Mouse (Mus musculus): ENCODE data around the gene Hsf2bp. TPM values are rescaled to one million over a fixed set of nuclear protein-coding genes. Genes with fewer than 3 reads are reported as not detected.

Hsf2bp gene
- polyA plus RNA-seq, 1 experiment, result not detected

DNA sequence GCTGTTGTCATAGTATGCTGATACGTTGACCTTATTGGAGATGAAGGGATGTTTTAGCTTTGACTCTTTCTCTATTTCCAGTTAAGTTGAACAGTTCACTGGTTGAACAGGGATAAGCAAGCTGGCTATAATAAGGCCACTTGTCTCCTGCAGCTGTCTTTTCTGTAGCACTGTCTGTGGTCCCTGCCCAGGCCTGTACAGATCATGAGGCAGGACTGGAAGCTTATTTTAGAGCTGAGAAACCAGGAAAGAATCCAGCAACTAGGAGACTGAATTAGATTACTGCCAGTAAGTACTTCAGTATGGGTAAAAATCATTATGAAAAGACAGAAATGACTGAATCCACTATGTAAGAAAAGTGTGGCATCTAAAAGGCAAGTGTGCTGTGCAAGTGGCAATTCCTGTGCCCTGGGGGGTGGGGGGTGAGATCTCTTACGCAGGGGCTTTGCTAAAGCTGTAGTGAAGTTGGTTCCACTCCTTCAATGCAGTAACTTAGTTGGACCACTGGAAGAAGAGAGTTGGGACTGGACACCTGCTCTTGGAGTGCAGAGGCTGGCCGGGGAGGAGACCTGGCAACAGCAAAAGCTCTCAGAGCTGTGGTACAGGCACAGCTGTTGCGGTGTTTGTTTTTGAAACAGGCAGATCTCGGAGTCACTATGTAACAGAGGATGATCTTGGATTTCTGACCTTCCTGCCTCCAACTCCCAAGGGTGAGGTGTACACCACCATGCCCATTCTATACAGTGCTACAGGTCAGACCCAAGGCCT is 17.8 kb downstream of the Hsf2bp start:
- Histone ChIP-seq H3K4me3 (ENCODE audit: insufficient read depth, low read depth, low read length) (no peak overlapping the region), H3K27ac (replicated peaks; ENCODE audit: low read depth, low read length) (no peak overlapping the region; the same call in 1 of the 2 replicates)

DNA sequence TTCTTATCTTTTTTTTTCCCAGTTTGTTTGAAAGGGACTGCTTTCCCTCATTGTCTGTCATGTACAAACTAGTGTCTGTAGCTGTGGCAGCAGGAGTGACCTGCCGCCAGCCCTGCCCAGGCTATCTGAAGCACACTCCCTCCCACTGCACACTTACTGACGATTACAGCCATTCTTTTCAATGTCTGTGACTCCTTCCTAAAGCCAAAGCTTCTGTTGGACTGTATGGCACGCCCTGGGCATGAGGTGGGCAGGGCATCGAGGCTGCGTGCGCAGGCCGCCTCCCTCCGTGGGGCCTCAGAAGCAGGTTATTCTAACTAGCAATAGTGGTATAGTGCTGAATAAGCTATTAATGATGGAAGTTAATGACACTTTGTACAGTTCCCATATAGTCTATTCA is 19.7 kb downstream of the Hsf2bp start:
- Histone ChIP-seq H3K4me3 (ENCODE audit: insufficient read depth, low read depth, low read length) (no peak overlapping the region), H3K27ac (replicated peaks; ENCODE audit: low read depth, low read length) (no peak overlapping the region), H3K4me1 (ENCODE audit: control insufficient read depth, insufficient read depth, insufficient read length, low read length) (no peaks in the 10 kb centered on the region)

More for the DNA sequence above, 17.8 kb downstream of the Hsf2bp start:
- H3K4me1 ChIP-seq (ENCODE audit: control insufficient read depth, insufficient read depth, insufficient read length, low read length), result no peaks in the 10 kb centered on the region

DNA sequence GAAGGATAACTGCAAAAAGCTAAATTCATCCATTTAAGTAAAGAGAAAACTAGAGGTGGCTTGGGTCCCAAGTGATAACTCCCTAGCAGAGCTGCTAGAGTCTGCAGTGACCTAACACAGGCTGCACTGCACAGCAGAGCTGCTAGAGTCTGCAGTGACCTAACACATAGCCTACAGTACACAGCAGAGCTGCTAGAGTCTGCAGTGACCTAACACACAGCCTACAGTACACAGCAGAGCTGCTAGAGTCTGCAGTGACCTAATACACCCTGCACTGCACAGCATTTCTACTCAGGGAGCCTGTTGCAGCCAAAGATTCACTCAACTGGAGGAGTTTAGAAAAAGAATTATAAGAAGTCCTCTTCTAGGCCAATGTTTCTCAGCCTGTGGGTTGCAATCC is 22.5 kb downstream of the Hsf2bp start:
- H3K4me1 ChIP-seq (ENCODE audit: control insufficient read depth, insufficient read depth, insufficient read length, low read length), result no peaks in the 10 kb centered on the region
- no peak overlapping the region for H3K4me3 ChIP-seq (ENCODE audit: insufficient read depth, low read depth, low read length)
- H3K27ac ChIP-seq (replicated peaks; ENCODE audit: low read depth, low read length), result no peak overlapping the region

- no peaks in the 10 kb centered on the region for H3K4me1 ChIP-seq (ENCODE audit: control insufficient read depth, insufficient read depth, insufficient read length, low read length)
- H3K4me3 ChIP-seq (ENCODE audit: insufficient read depth, low read depth, low read length), result no peak overlapping the region
- no peak overlapping the region for H3K27ac ChIP-seq (replicated peaks; ENCODE audit: low read depth, low read length)
Measured at GRCm38 (mm10) chr17:32012254-32012653, 23.9 kb downstream of the Hsf2bp start.

DNA sequence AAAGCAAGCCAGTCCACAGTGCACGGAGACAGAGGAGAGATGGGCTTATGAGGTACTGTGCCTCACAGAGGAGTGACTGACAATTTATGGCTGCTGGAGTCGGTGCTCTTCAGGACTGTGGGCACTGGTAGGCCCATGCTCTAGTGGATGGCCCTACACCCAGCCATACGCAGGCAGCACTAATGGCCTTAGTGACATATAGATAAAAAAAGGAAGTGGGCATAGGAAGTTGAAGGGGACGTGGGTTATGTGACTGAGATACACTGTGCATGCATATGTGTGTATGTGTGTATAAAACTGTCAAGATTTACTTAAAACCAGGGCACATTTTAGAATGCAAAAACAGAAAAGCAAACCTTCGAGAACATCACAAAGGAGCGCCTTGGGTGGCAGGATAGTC is 24.5 kb downstream of the Hsf2bp start:
- H3K4me3 ChIP-seq (ENCODE audit: insufficient read depth, low read depth, low read length), result no peak overlapping the region
- no peak overlapping the region for H3K27ac ChIP-seq (replicated peaks; ENCODE audit: low read depth, low read length)
- H3K4me1 ChIP-seq (ENCODE audit: control insufficient read depth, insufficient read depth, insufficient read length, low read length), result 0 out of 2 replicates have a peak, but pooled peaks cover 4% of the 10 kb centered on the region

DNA sequence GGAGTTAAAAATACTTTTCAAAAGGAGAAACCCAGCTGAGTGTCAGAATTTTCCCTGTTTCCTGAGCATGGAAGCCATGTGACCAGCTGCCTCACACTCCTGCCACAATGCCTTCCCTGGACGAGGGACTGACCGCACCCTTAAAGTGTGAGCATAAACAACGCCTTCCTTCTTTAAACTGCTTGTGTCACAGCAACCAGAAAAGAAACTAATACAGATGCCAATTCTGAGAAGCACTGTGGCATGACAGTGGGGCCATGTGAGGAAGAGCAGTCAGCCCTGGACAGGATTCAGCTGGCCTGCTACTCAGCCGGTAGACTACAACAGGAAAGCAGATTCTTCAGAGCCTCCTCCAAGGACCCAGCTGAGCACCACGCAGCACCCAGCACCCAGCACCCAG is 29.3 kb downstream of the Hsf2bp start:
- H3K4me3 ChIP-seq (ENCODE audit: insufficient read depth, low read depth, low read length), result no peak overlapping the region
- 0 out of 2 replicates have a peak, but pooled peaks cover 4% of the 10 kb centered on the region for H3K4me1 ChIP-seq (ENCODE audit: control insufficient read depth, insufficient read depth, insufficient read length, low read length)
- peak overlapping the region; percentile 47 for H3K27ac ChIP-seq (replicated peaks; ENCODE audit: low read depth, low read length)

DNA sequence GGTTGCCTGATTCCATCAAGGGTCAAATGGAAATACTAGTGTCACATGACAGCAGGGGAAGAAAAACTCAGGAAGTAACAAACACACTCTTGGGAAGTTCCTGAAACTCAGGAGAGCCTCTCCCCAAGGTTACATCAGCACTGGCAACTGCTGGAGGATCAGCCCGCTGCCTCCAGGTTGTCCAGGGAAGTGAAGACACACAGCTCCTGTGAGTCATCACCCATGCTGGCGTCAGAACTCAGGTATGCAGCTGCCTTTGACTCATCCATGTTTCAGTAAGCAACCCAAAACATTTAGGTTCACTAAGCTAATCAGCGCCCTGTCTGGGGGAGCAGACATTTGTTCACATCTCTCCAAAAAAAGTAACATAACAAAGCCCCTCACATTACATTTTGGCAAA is 32.9 kb downstream of the Hsf2bp start:
- no peak overlapping the region for H3K4me3 ChIP-seq (ENCODE audit: insufficient read depth, low read depth, low read length)

DNA sequence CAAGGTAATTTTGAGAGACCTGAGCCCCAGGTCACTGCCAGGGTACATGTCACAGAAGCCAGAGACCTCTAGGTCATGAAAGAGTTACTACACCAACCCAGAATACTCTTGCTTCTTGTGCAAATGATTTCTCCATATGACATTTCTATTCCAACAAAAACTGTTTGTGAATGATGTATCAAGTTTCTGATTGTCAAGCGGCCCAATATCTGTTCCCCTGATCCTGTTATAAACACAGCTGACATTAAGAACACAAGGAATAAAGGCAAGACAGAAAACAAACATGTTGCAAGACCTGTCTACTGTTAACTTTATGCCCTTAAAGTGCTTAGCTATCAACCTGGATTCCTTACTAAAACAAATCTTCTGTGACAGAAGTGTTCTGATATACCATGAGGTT is 37.8 kb downstream of the Hsf2bp start:
- Histone ChIP-seq H3K4me3 (ENCODE audit: insufficient read depth, low read depth, low read length) (no peak overlapping the region), H3K27ac (replicated peaks; ENCODE audit: low read depth, low read length) (no peak overlapping the region), H3K4me1 (ENCODE audit: control insufficient read depth, insufficient read depth, insufficient read length, low read length) (no peaks in the 10 kb centered on the region)

More for the DNA sequence above, 32.9 kb downstream of the Hsf2bp start:
- H3K4me1 ChIP-seq (ENCODE audit: control insufficient read depth, insufficient read depth, insufficient read length, low read length), result 0 out of 2 replicates have a peak, but pooled peaks cover 4% of the 10 kb centered on the region
- H3K27ac ChIP-seq (replicated peaks; ENCODE audit: low read depth, low read length), result no peak overlapping the region

DNA sequence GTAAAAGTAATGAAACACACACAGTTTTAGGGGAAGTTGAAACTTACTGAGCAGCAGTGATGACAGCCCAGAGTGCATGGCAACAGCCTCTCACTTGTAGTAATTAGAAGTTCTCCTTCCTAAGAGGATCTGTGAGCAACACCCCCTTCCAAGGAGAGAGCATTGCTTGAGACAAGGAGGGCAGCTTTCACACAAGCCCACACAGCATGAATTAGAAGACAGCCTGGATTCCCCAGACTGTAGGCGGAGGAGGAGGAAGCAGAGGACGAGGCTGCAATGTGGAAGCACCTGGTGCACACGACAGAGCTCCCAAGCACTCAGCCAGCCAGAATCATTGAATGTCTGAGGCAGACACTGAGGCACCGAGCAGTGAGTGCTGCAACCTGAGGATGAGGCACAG is 39.8 kb downstream of the Hsf2bp start:
- Histone ChIP-seq H3K4me3 (ENCODE audit: insufficient read depth, low read depth, low read length) (no peak overlapping the region), H3K27ac (replicated peaks; ENCODE audit: low read depth, low read length) (no peak overlapping the region), H3K4me1 (ENCODE audit: control insufficient read depth, insufficient read depth, insufficient read length, low read length) (no peaks in the 10 kb centered on the region)

DNA sequence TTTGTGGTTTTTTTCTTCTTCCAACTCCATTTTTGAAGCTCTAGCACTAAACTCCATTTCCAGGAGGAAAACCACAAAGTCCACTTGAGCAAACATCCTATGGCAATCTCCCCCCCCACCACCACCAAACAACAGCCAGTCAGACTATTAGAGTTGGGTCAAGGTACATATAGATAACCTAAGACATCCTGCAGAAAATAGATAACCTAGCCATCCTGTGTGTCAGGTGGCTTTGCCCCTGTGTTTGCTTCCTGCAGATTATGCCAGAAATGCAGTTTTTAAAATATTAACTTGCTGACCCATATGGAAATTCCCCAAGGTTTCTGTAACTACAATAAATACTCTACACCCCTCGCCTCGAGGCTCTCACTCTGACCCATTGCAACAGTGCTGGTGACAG is 40.4 kb downstream of the Hsf2bp start:
- no peaks in the 10 kb centered on the region for H3K4me1 ChIP-seq (ENCODE audit: control insufficient read depth, insufficient read depth, insufficient read length, low read length)
- H3K27ac ChIP-seq (replicated peaks; ENCODE audit: low read depth, low read length), result no peak overlapping the region
- no peak overlapping the region for H3K4me3 ChIP-seq (ENCODE audit: insufficient read depth, low read depth, low read length)

DNA sequence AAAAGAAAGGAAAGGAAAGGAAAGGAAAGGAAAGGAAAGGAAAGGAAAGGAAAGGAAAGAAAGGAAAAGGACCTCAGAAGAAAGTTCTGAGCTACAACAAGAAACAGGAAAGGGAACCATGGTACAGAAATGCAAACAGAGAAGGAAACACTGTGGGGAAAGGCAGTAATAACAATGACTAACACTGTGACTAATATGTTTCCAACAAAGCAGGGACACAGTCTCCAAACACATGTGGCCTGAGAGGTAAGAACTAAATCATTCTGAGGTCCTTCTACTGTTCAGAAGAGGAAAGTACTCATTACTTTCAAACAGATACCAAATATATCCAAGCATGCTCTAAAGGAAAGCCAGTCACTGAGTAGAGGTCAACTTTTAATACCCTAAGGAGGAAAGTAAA is 42.0 kb downstream of the Hsf2bp start:
- Histone ChIP-seq H3K27ac (replicated peaks; ENCODE audit: low read depth, low read length) (no peak overlapping the region), H3K4me1 (ENCODE audit: control insufficient read depth, insufficient read depth, insufficient read length, low read length) (no peaks in the 10 kb centered on the region), H3K4me3 (ENCODE audit: insufficient read depth, low read depth, low read length) (no peak overlapping the region)

DNA sequence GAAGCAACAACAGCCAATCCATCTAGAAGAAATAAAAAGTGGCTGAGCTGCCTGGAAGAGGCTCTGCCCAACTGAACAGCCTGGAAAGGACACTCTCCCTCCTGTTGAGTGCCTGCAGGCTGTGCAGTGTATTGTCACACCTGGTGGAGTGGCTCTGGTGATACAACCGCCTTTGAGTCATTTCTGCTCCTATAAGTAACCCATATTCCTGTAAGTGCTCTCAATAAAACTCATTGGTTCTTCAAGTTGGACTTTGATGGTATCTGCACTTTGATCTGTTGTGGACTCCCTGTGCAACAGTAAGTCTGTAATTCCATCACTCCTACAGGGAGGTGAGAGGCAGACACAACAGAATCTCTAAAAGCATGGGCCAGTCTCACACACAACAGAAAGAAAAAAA is 42.8 kb downstream of the Hsf2bp start:
- no peak overlapping the region for H3K27ac ChIP-seq (replicated peaks; ENCODE audit: low read depth, low read length)
- H3K4me3 ChIP-seq (ENCODE audit: insufficient read depth, low read depth, low read length), result no peak overlapping the region
- H3K4me1 ChIP-seq (ENCODE audit: control insufficient read depth, insufficient read depth, insufficient read length, low read length), result no peaks in the 10 kb centered on the region

DNA sequence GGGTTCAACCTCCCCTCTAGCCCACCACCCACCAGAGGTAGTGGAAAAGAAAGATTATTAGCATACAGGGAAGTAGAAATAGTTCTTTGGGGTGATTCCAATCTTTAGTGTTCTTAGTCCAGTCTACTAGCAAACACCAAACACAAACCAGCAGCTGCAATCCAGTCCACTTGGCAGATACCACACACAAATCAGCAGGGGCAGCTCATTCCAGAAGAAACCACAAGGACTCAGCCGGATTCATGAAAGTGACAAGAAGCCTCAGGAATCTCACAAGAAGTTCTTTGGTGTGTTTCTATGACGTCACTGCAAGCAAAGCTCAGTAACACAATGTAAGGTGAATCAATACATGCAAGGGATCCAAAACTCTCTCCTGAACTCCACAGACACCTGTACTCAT is 44.1 kb downstream of the Hsf2bp start:
- H3K4me1 ChIP-seq (ENCODE audit: control insufficient read depth, insufficient read depth, insufficient read length, low read length), result no peaks in the 10 kb centered on the region
- no peak overlapping the region for H3K27ac ChIP-seq (replicated peaks; ENCODE audit: low read depth, low read length)

GRCm38 (mm10) chr17:31989035-31989434 is 47.1 kb downstream of the Hsf2bp start:
- no peaks in the 10 kb centered on the region for H3K4me1 ChIP-seq (ENCODE audit: control insufficient read depth, insufficient read depth, insufficient read length, low read length)
- H3K4me3 ChIP-seq (ENCODE audit: insufficient read depth, low read depth, low read length), result no peak overlapping the region
- H3K27ac ChIP-seq (replicated peaks; ENCODE audit: low read depth, low read length), result no peak overlapping the region

More for the DNA sequence above, 44.1 kb downstream of the Hsf2bp start:
- no peak overlapping the region for H3K4me3 ChIP-seq (ENCODE audit: insufficient read depth, low read depth, low read length)

GRCm38 (mm10) chr17:31986915-31987314 is 49.2 kb downstream of the Hsf2bp start:
- no peak overlapping the region for H3K4me3 ChIP-seq (ENCODE audit: insufficient read depth, low read depth, low read length)
- H3K27ac ChIP-seq (replicated peaks; ENCODE audit: low read depth, low read length), result no peak overlapping the region
- H3K4me1 ChIP-seq (ENCODE audit: control insufficient read depth, insufficient read depth, insufficient read length, low read length), result no peaks in the 10 kb centered on the region

- no peak overlapping the region for H3K4me3 ChIP-seq (ENCODE audit: insufficient read depth, low read depth, low read length)
- peak overlapping the region; percentile 62 for H3K27ac ChIP-seq (replicated peaks; ENCODE audit: low read depth, low read length)
- no peaks in the 10 kb centered on the region for H3K4me1 ChIP-seq (ENCODE audit: control insufficient read depth, insufficient read depth, insufficient read length, low read length)
Measured at GRCm38 (mm10) chr17:31983491-31983890, 52.7 kb downstream of the Hsf2bp start.

Measured in brown adipose tissue, adult 24 weeks (tissue).